Mouse (Mus musculus) liver, embryonic 14.5 days (tissue): Measurements from ENCODE around the gene Zfp68. TPM values are rescaled to one million over a fixed set of nuclear protein-coding genes. Genes with fewer than 3 reads are reported as not detected.

Experiments used
- ATAC-seq: fragments of 200-750 bp; cut with Nextera tagmentation; 2 replicates; pipeline ENCODE4 v1.8.0; 2017; ENCODE audit warnings: moderate number of reproducible peaks, mild to moderate bottlenecking, moderate library complexity; ENCODE audit not compliant: insufficient read depth
- DNase-seq, 3 experiments: peaks; one replicate each; pipeline ENCODE4 v3.0.0-alpha.2; 2012 to 2013; ENCODE audit warnings: low read depth in 3 of 3, low spot score in 3 of 3
- H3K27ac ChIP-seq: fragments of 300-500 bp; sonication (generic); 2 replicates; pipeline ENCODE4 v1.5.1; 2014; ENCODE audit warnings: moderate library complexity, mild to moderate bottlenecking, control low read depth, inconsistent platforms
- H3K27me3 ChIP-seq: fragments of 300-500 bp; sonication (generic); 2 replicates; pipeline ENCODE4 v1.6.1; 2014; ENCODE audit warnings: mild to moderate bottlenecking, low read length, moderate library complexity; ENCODE audit not compliant: control insufficient read depth, insufficient read depth
- H3K36me3 ChIP-seq: fragments of 300-500 bp; sonication (generic); replicated peaks from 2 replicates; pipeline ENCODE4 v1.6.1; 2014; ENCODE audit warnings: low read depth; ENCODE audit not compliant: control insufficient read depth, insufficient read depth
- H3K4me1 ChIP-seq, 2 experiments: fragments of 200-500 bp in 1 of 2; fragments of 300-500 bp in 1 of 2; sonication (generic) in 1 of 2; replicated peaks; 2 replicates each; pipeline ENCODE4 v1.6.1; 2012 to 2014; ENCODE audit warnings: antibody characterized with exemption in 1 of 2, inconsistent platforms in 1 of 2, low read length in 1 of 2; ENCODE audit not compliant: control insufficient read depth in 2 of 2, insufficient read depth in 2 of 2
- H3K4me2 ChIP-seq: fragments of 300-500 bp; sonication (generic); 2 replicates; pipeline ENCODE4 v1.6.1; 2014; ENCODE audit warnings: low read depth, mild to moderate bottlenecking, control low read depth, moderate library complexity
- H3K4me3 ChIP-seq, 2 experiments: fragments of 200-500 bp in 1 of 2; fragments of 300-500 bp in 1 of 2; sonication (generic) in 1 of 2; 2 replicates each; pipeline ENCODE4 v1.5.1; 2012 to 2014; ENCODE audit warnings: low read depth in 2 of 2, low read length in 2 of 2, mild to moderate bottlenecking in 2 of 2, control low read depth in 1 of 2, inconsistent platforms in 1 of 2, moderate library complexity in 1 of 2; ENCODE audit not compliant: insufficient read depth in 1 of 2
- H3K9ac ChIP-seq: fragments of 300-500 bp; sonication (generic); replicated peaks from 2 replicates; pipeline ENCODE4 v1.6.1; 2014; ENCODE audit warnings: mild to moderate bottlenecking, control low read depth, moderate library complexity
- H3K9me3 ChIP-seq: fragments of 300-500 bp; sonication (generic); 2 replicates; pipeline ENCODE4 v1.6.1; 2016; ENCODE audit warnings: low read length, mixed read lengths; ENCODE audit not compliant: control insufficient read depth
- CTCF ChIP-seq: IDR thresholded peaks from 2 replicates; pipeline ENCODE4 v1.5.1; 2016; ENCODE audit warnings: antibody characterized with exemption, low read depth, control low read depth
- EP300 ChIP-seq: IDR thresholded peaks from 2 replicates; pipeline ENCODE4 v1.6.1; 2016; ENCODE audit warnings: antibody characterized with exemption, low read depth
- WGBS: fragments of 180-500 bp; shearing (Covaris S2); extraction: QIAGEN DNeasy Blood & Tissue Kit; methylation state at CpG from one replicate; pipeline ENCODE4 v1.1.7; 2014; ENCODE audit not compliant: insufficient replicate concordance; 5-methylcytosine and 5-hydroxymethylcytosine counted together
- polyA plus RNA-seq, 2 experiments: library from polyadenylated mRNA; depleted of rRNA in 1 of 2; stranded (reverse) in 1 of 2; unstranded in 1 of 2; fragments of >200 nt; fragmentation: Nextera tagmentation in 1 of 2; extraction: Ambion mirVana in 1 of 2; gene quantifications; 2 replicates each; pipeline versions ENCODE4 v1.2.1 to v1.2.3; 2012 to 2014

Zfp68 gene
- polyA plus RNA-seq, 2 experiments: 5.1 to 15.3 TPM

DNA sequence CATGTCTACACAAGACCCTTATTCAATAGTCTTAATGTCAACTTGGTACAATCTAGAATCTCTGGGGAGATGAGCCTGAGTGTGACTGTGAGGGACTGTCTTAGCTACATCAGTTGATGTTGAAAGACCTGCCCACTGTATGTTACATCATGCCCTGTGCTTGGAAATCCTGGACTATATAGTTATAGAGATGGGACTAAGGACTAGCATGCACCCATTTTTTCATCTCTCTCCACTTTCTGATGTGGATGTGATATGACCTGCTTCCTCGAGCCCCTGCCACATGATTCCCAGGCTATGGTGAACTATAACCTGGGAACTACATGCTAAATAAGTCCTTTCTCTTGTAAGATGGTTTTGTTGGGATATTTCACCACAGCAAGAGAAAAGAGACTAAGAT lies 33.4 kb upstream of the Zfp68 start:
- 59% methylated on average over 1 of the region's 1 CpGs for WGBS
- no peaks in the 10 kb centered on the region for H3K9me3 ChIP-seq
- no peaks in the 10 kb centered on the region for H3K4me1 ChIP-seq
- no peaks in the 10 kb centered on the region for H3K27me3 ChIP-seq
- H3K4me2 ChIP-seq: no peak overlapping the region
- ATAC-seq (no peak), DNase-seq (no peak)
- H3K9ac ChIP-seq: no peak overlapping the region
- H3K27ac ChIP-seq: no peak overlapping the region
- TF ChIP-seq EP300 (no peak), CTCF (no peak)
- H3K36me3 ChIP-seq: no peaks in the 10 kb centered on the region
- H3K4me3 ChIP-seq: no peak overlapping the region

DNA sequence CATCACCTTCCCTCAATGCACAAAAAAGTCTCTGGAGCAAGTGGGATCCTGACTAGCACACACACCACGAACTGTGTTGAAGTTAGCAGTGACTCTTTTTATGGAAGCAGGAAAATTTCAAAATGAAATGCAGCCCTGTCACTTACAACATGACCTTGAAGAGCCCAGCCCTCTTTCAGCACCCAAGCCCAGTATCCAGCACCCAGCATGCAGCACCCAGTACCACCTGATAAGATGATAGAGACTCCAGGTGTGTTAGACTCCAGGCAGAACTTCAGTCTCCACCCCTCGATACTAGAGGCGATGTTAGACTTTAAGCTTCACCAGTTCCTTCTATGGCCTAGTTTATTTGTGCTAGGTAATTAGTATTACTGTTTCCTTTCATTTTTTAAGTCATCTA lies 22.2 kb upstream of the Zfp68 start:
- TF ChIP-seq EP300 (no peak), CTCF (no peak)
- Histone ChIP-seq H3K4me3 (no peak overlapping the region), H3K4me1 (no peaks in the 10 kb centered on the region), H3K36me3 (peaks cover 5% of the 10 kb centered on the region; the same call in 1 of the 2 replicates), H3K4me2 (no peak overlapping the region), H3K9me3 (no peaks in the 10 kb centered on the region), H3K9ac (no peak overlapping the region), H3K27me3 (no peaks in the 10 kb centered on the region), H3K27ac (no peak overlapping the region)
- 73% methylated on average over 3 of the region's 3 CpGs for WGBS
- ATAC-seq: no peak
- DNase-seq: peak in 2 of 3 experiments; percentile 53 to 57

DNA sequence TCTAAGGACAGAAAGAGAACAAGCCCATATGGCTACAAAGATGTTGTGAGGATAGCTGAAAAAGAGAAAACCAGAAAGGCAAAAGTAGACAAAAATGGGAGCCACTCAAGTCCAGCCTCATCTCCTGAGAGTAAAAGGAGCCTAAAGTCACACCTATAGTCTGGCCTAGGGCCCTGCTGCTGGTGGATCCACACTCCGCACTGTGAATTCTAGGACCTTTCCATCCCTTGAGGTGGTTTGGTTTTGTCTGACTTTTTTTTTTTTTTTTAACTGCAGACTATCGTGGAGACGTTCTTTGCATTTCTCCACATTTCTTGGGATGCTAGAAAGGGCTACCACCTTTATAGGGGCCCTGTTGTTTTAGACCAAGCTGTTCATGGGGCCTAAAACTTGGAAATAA lies 21.5 kb upstream of the Zfp68 start:
- no peak for DNase-seq
- H3K9ac ChIP-seq: no peak overlapping the region
- no peak overlapping the region for H3K4me3 ChIP-seq
- H3K27me3 ChIP-seq: no peaks in the 10 kb centered on the region
- H3K27ac ChIP-seq: no peak overlapping the region
- H3K36me3 ChIP-seq: peaks cover 3% of the 10 kb centered on the region; the same call in 1 of the 2 replicates
- H3K4me2 ChIP-seq: no peak overlapping the region
- no peak for ATAC-seq
- 79% methylated on average over 3 of the region's 3 CpGs for WGBS
- H3K9me3 ChIP-seq: no peaks in the 10 kb centered on the region
- no peak for TF ChIP-seq CTCF
- H3K4me1 ChIP-seq: no peaks in the 10 kb centered on the region

- H3K4me2 ChIP-seq: no peak overlapping the region
- DNase-seq (peak in 1 of 3 experiments; percentile 15), ATAC-seq (no peak)
- H3K27me3 ChIP-seq: no peaks in the 10 kb centered on the region
- TF ChIP-seq CTCF: no peak
- TF ChIP-seq EP300: no peak
- no peak overlapping the region for H3K27ac ChIP-seq
- H3K9ac ChIP-seq: no peak overlapping the region
- H3K4me3 ChIP-seq: no peak overlapping the region
- H3K4me1 ChIP-seq: no peaks in the 10 kb centered on the region
- WGBS: 48% methylated on average over 2 of the region's 2 CpGs
- peaks cover 2% of the 10 kb centered on the region; the same call in 1 of the 2 replicates for H3K36me3 ChIP-seq
- no peaks in the 10 kb centered on the region for H3K9me3 ChIP-seq
Observed at GRCm38 (mm10) chr5:138636486-138636885, 16.9 kb upstream of the Zfp68 start.

DNA sequence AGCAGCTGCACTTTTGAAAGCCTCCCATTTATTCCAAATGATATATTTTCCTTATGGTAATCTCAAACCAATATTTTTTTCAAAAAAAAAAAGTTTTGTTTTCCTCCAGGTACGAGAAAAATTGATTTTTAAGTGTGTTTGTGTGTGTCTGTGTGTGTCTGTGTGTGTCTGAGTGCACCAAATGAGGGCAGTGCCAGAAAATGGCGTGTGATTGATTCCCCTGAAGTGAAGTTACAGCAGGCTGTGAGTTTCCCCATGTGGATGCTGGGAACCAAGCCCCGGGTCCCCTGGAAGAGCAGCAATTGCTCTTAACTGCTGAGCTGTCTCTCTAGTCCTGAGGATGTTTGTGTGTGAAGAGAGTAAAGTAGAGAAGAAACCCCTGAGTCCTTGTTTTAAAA lies 3.9 kb upstream of the Zfp68 start:
- Histone ChIP-seq H3K4me1 (peaks cover 5 to 9% of the 10 kb centered on the region in 2 experiments), H3K4me3 (peak overlapping the region; percentile 72 to 79), H3K4me2 (peak overlapping the region; percentile 81), H3K9me3 (no peaks in the 10 kb centered on the region), H3K36me3 (no peaks in the 10 kb centered on the region), H3K27ac (no peak overlapping the region), H3K9ac (peak overlapping the region; percentile 92), H3K27me3 (no peaks in the 10 kb centered on the region)
- 8% methylated on average over 3 of the region's 3 CpGs for WGBS
- DNase-seq (no peak), ATAC-seq (no peak)
- TF ChIP-seq CTCF (no peak), EP300 (no peak)
